Mouse (Mus musculus): ENCODE measurements at regions not wholly inside any gene's neighbourhood (a gene's known extent, or its start where the extent isn't known, plus 50 kb on each side); places are given as distances from the start of the nearest gene placed in this dataset.

- DNase-seq (ENCODE audit: extremely low spot score in 1 of 2, low spot score in 2 of 2): no peak
- intact Hi-C loops (cut with DNase I): no loop called here
These were observed 107.7 kb upstream of the Ednrb start for GRCm38 (mm10) chr14:103951899-103952298.

GRCm38 (mm10) chr14:103949950-103950349 is 105.7 kb upstream of the Ednrb start:
- no peak for DNase-seq (ENCODE audit: extremely low spot score in 1 of 2, low spot score in 2 of 2)
- intact Hi-C loops (cut with DNase I): no loop called here

DNA sequence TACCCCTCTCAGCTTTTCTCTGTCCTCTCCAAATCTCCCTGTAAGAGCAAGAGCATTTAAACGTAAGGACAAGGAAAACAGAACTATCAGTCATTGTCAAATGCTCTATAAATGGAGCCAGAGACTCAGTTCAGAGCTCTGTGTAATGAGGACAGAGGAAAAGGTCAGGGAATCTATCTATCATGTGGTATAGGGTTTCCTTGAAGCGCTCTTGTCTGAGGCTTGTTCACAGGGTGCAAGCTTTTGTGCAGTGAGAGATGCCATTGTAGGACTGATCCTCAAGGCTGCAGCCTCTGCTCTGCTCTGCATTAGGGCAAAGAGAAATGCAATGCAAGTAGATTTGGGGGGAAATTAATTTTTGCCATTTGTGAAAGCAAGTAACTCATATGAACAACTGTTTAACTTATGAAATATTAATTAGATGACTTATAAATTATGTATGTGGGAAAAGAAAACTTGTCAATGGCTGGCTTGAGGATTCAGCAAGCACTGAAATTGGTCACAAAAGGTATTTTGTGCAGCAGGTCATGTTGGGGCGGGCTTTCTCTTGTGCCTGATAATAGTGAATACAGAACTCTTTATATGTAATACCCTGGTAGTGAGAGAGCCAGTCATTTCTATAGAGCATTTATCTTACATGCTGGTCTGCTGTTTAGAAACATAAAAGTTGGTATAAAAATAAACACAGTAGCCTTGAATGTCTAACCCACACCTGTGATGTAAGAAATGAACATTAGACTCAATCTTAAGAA is 104.0 kb upstream of the Ednrb start:
- DNase-seq (ENCODE audit: extremely low spot score in 1 of 2, low spot score in 2 of 2): no peak
- intact Hi-C loops (cut with DNase I): no loop called here

GRCm38 (mm10) chr14:103945753-103946152 is 101.6 kb upstream of the Ednrb start:
- intact Hi-C loops (cut with DNase I): no loop called here

DNA sequence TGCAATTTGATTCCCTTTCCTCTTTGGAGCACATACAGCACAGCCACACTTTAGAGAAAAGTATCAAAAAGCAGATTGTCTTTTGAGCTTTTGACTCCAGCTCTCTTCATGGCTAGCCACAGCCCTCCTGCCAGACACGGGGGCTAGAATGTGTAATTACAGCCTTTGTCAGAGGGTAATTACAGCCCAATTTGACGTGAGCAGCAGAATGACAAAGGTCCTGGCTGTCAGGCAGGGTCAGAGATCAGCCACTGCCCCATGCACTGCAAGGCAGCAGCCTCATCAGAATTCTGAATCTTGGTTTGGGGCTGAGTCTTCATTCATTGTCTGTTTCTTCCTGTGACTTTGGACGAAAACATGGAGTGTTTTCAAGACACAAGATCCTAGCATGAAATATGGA is 95.7 kb upstream of the Ednrb start:
- no peak for DNase-seq (ENCODE audit: extremely low spot score in 1 of 2, low spot score in 2 of 2)
- intact Hi-C loops (cut with DNase I): no loop called here

More at GRCm38 (mm10) chr14:103945753-103946152, 101.6 kb upstream of the Ednrb start:
- no peak for DNase-seq (ENCODE audit: extremely low spot score in 1 of 2, low spot score in 2 of 2)

DNA sequence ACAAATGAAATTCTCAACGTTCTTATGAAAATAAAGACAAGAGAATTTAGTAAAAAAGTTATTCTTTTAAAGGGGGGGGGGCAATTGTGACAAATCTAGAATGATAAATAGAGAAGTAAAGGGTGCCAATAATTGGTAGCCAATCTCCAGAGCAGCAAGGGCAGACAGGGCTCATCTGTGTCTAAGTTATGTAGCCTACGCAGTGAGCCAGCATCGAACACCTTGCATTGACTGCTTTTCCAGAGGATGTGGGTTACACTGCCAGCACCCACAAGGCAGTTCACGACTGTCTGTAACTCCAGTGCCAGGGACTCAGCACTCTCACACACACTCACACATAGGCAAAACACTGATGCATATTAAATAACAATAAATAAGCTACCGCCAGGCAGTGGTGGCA is 94.7 kb upstream of the Ednrb start:
- intact Hi-C loops (cut with DNase I): no loop called here

DNA sequence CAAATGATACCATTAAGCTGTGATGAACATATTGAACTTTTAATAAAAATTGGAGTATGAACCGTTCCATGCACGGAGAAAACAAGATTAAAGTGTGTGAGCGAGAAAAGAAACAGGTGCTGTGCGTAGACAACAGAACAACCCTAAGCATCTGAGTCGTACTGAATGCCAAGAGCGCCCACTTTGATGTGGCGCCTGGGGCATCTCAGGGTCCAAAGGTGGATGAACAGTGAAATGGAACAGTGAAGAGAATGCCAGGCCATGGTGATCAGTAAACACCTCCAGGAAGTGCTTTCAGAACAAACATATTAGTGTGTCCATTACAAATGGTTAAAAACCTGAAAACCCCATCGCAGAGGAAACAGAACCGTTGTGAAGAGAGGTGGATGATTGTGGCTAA is 94.0 kb upstream of the Ednrb start:
- no peak for DNase-seq (ENCODE audit: extremely low spot score in 1 of 2, low spot score in 2 of 2)
- intact Hi-C loops (cut with DNase I): no loop called here

More for the DNA sequence above, 94.7 kb upstream of the Ednrb start:
- no peak for DNase-seq (ENCODE audit: extremely low spot score in 1 of 2, low spot score in 2 of 2)

- intact Hi-C loops (cut with DNase I): no loop called here
- DNase-seq (ENCODE audit: extremely low spot score in 1 of 2, low spot score in 2 of 2): no peak
These were observed 93.5 kb upstream of the Ednrb start for GRCm38 (mm10) chr14:103937700-103938099.

- intact Hi-C loops (cut with DNase I): no loop called here
- DNase-seq (ENCODE audit: extremely low spot score in 1 of 2, low spot score in 2 of 2): no peak
These were observed 89.6 kb upstream of the Ednrb start for GRCm38 (mm10) chr14:103933813-103934212.

- intact Hi-C loops (cut with DNase I): no loop called here
- no peak for DNase-seq (ENCODE audit: extremely low spot score in 1 of 2, low spot score in 2 of 2)
These were observed 88.0 kb upstream of the Ednrb start for GRCm38 (mm10) chr14:103932170-103932569.

GRCm38 (mm10) chr14:103929734-103930364 is 85.6 kb upstream of the Ednrb start:
- intact Hi-C loops (cut with DNase I): no loop called here
- no peak for DNase-seq (ENCODE audit: extremely low spot score in 1 of 2, low spot score in 2 of 2)

DNA sequence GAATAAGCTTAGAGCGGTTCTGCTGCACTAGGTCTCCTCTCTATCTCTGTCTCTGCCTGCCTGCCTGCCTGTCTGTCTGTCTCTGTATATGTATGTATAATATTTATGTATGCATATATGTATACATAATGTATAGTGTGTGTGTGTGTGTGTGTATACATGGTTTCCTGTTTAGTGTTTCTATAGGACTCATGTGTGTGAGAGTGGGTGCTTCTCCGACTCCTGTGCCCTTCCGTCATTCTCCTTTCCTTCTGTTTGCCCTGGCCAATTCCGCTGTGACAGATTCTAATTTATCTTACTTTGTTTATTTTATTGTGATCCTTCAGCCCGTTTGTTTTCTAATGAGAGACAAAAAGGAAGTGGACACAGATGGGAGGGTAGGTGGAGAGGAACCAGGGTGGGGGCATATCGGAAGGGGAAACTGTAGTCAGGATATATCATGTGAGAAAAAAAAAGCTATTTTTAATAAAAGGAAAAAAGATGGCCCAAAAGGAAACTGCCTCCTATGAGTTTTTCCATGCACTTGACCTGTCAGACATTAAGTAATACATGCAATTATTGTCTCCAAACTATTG is 85.0 kb upstream of the Ednrb start:
- no peak for DNase-seq (ENCODE audit: extremely low spot score in 1 of 2, low spot score in 2 of 2)
- intact Hi-C loops (cut with DNase I): no loop called here

GRCm38 (mm10) chr14:103920169-103920568 is 76.0 kb upstream of the Ednrb start:
- intact Hi-C loops (cut with DNase I): no loop called here
- no peak for DNase-seq (ENCODE audit: extremely low spot score in 1 of 2, low spot score in 2 of 2)

GRCm38 (mm10) chr14:103919380-103919779 is 75.2 kb upstream of the Ednrb start:
- intact Hi-C loops (cut with DNase I): no loop called here
- no peak for DNase-seq (ENCODE audit: extremely low spot score in 1 of 2, low spot score in 2 of 2)

DNA sequence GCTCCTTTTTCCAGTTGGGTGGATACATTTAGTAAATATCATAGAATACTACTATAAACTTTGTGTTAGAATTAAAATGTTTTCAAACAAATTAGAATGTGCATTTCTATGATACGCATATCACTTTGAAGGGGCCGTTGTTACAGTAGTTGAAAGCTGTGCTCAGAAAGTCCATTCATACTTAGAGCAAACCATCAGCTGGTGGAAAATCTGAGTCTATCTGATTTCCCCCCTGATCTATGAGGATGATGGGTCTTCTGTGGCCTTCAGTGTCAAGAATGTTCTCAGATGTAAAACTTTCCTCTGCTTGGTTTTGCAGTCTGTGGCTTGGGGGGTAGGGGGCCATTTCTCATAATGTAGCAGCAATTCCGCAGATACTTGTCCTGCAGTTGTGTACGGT is 69.3 kb upstream of the Ednrb start:
- intact Hi-C loops (cut with DNase I): no loop called here
- DNase-seq (ENCODE audit: extremely low spot score in 1 of 2, low spot score in 2 of 2): no peak

DNA sequence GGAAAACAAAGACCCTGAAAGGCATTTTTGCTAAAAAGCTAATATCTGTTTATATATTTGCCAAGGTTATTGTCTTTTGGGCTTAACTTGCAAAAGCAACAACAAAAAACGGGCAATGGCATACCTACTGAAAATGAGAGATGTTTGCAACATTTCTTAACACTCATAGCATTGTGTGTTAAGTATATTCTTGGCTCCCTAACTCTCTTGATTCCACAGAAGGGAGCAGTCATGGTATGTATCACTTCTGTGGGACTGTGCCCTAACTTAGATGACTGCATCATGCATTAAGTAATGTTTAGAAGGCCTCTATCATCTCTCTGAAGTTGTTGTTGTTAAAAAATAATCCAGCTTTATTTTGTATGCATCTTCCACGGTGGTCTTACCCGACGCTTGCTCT is 67.5 kb upstream of the Ednrb start:
- intact Hi-C loops (cut with DNase I): no loop called here
- DNase-seq (ENCODE audit: extremely low spot score in 1 of 2, low spot score in 2 of 2): no peak

GRCm38 (mm10) chr14:103911280-103911679 is 67.1 kb upstream of the Ednrb start:
- intact Hi-C loops (cut with DNase I): no loop called here
- no peak for DNase-seq (ENCODE audit: extremely low spot score in 1 of 2, low spot score in 2 of 2)

- DNase-seq (ENCODE audit: extremely low spot score in 1 of 2, low spot score in 2 of 2): no peak
- intact Hi-C loops (cut with DNase I): no loop called here
These were observed 62.3 kb upstream of the Ednrb start for GRCm38 (mm10) chr14:103906417-103907070.

GRCm38 (mm10) chr14:103900817-103901216 is 56.6 kb upstream of the Ednrb start:
- intact Hi-C loops (cut with DNase I): no loop called here
- DNase-seq (ENCODE audit: extremely low spot score in 1 of 2, low spot score in 2 of 2): no peak

All from left cerebral cortex, postnatal 10 days (tissue).